Mouse (Mus musculus) neural tube, embryonic 11.5 days (tissue): ENCODE results near the gene Ctbs. TPM values are rescaled to one million over a fixed set of nuclear protein-coding genes. Genes with fewer than 3 reads are reported as not detected.
"Not testable (repeated sequence)": the region's sequence is repeated elsewhere in the genome, so short reads cannot be mapped to it uniquely, and the experiment has no call there.

ENCODE experiments used
- ATAC-seq: fragments of 200-750 bp; cut with Nextera tagmentation; 2 replicates; pipeline ENCODE4 v1.8.0; 2017; ENCODE audit warnings: moderate number of reproducible peaks, mild to moderate bottlenecking, moderate TSS enrichment, moderate library complexity; ENCODE audit not compliant: insufficient read depth, low FRiP score, low TSS enrichment
- DNase-seq: peaks from one replicate; pipeline ENCODE4 v3.0.0-alpha.2; 2015; ENCODE audit warnings: low spot score
- H3K27ac ChIP-seq: fragments of 300-500 bp; sonication (generic); 2 replicates; pipeline ENCODE4 v1.5.1; 2014; ENCODE audit warnings: low read depth, mild to moderate bottlenecking, low read length
- H3K27me3 ChIP-seq: fragments of 300-500 bp; sonication (generic); 2 replicates; pipeline ENCODE4 v1.6.1; 2014; ENCODE audit warnings: mild to moderate bottlenecking, low read length, mixed read lengths; ENCODE audit not compliant: control insufficient read depth, insufficient read depth
- H3K36me3 ChIP-seq: fragments of 300-500 bp; sonication (generic); 2 replicates; pipeline ENCODE4 v1.6.1; 2014; ENCODE audit warnings: mild to moderate bottlenecking, low read length, moderate library complexity, mixed read lengths; ENCODE audit not compliant: control insufficient read depth, insufficient read depth
- H3K4me1 ChIP-seq: fragments of 300-500 bp; sonication (generic); 2 replicates; pipeline ENCODE4 v1.6.1; 2014; ENCODE audit warnings: low read length, mixed read lengths; ENCODE audit not compliant: control insufficient read depth, insufficient read depth
- H3K4me2 ChIP-seq: fragments of 300-500 bp; sonication (generic); 2 replicates; pipeline ENCODE4 v1.6.1; 2014; ENCODE audit warnings: low read depth, mild to moderate bottlenecking, moderate library complexity
- H3K4me3 ChIP-seq: fragments of 300-500 bp; sonication (generic); 2 replicates; pipeline ENCODE4 v1.5.1; 2014; ENCODE audit warnings: low read depth, low read length
- H3K9ac ChIP-seq: fragments of 300-500 bp; sonication (generic); 2 replicates; pipeline ENCODE4 v1.6.1; 2014; ENCODE audit warnings: mild to moderate bottlenecking, low read length
- H3K9me3 ChIP-seq: fragments of 300-500 bp; sonication (generic); 2 replicates; pipeline ENCODE4 v1.6.1; 2016; ENCODE audit warnings: low read length; ENCODE audit not compliant: control insufficient read depth
- WGBS: fragments of 180-500 bp; shearing (Covaris S2); extraction: QIAGEN DNeasy Blood & Tissue Kit; methylation state at CpG from one replicate; pipeline ENCODE4 v1.1.7; 2014; 5-methylcytosine and 5-hydroxymethylcytosine counted together
- polyA plus RNA-seq: library from polyadenylated mRNA; unstranded; fragments of >200 nt; fragmentation: Nextera tagmentation; extraction: Ambion mirVana; gene quantifications from 2 replicates; pipeline ENCODE4 v1.2.1, GENCODE M21; 2014

The Ctbs gene
- polyA plus RNA-seq, 1 experiment from 2014 or later = 5.3 TPM

- no peaks in the 10 kb centered on the region for H3K27me3 ChIP-seq
- H3K4me3 ChIP-seq = no peak overlapping the region
- ATAC-seq (no peak), DNase-seq (no peak)
- H3K4me1 ChIP-seq = no peaks in the 10 kb centered on the region
- peaks cover 2% of the 10 kb centered on the region; the same call in 1 of the 2 replicates for H3K36me3 ChIP-seq
- H3K9ac ChIP-seq = no peak overlapping the region
- H3K4me2 ChIP-seq = no peak overlapping the region
- no peaks in the 10 kb centered on the region for H3K9me3 ChIP-seq
- WGBS = 83% methylated on average over 7 of the region's 7 CpGs
- H3K27ac ChIP-seq = no peak overlapping the region
These were observed 25.9 kb upstream of the Ctbs start for GRCm38 (mm10) chr3:146423710-146424109.

GRCm38 (mm10) chr3:146424306-146424900 lies 25.2 kb upstream of the Ctbs start:
- no peaks in the 10 kb centered on the region for H3K27me3 ChIP-seq
- no peak overlapping the region for H3K27ac ChIP-seq
- H3K4me3 ChIP-seq = no peak overlapping the region
- H3K36me3 ChIP-seq = peaks cover 2% of the 10 kb centered on the region; the same call in 1 of the 2 replicates
- 85% methylated on average over 7 of the region's 7 CpGs for WGBS
- H3K9me3 ChIP-seq = no peaks in the 10 kb centered on the region
- ATAC-seq (no peak), DNase-seq (no peak)
- no peak overlapping the region for H3K4me2 ChIP-seq
- no peaks in the 10 kb centered on the region for H3K4me1 ChIP-seq
- no peak overlapping the region for H3K9ac ChIP-seq

GRCm38 (mm10) chr3:146425902-146426301 lies 23.7 kb upstream of the Ctbs start:
- Histone ChIP-seq H3K27ac (no peak overlapping the region), H3K27me3 (no peaks in the 10 kb centered on the region), H3K4me1 (no peaks in the 10 kb centered on the region), H3K9me3 (no peaks in the 10 kb centered on the region), H3K4me3 (no peak overlapping the region), H3K9ac (no peak overlapping the region), H3K4me2 (no peak overlapping the region), H3K36me3 (peaks cover 4% of the 10 kb centered on the region; the same call in 1 of the 2 replicates)
- 79% methylated on average over 7 of the region's 7 CpGs for WGBS
- no peak for DNase-seq
- no peak for ATAC-seq

DNA sequence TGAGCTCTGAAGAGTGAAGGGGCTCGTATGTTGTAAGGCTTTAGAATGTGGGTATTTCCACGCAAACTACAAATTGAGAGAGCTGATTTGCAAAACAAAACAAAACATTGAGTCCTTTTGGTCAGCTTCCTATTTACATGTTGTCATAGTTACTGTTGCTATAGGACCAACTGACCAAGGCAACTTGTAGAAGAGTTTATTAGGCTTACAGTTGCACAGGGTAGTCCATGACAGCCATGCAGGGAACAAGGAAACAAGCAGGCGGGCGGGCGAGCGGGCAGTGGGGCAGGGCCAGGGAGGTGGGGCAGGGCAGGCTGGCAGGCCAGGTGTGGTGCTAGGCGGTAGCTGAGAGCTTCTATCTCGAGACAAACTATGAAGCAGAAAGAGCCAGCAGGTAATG lies 23.1 kb upstream of the Ctbs start:
- ATAC-seq = peak; percentile 35; the same call in 1 of the 2 replicates

GRCm38 (mm10) chr3:146433063-146433462 lies 16.5 kb upstream of the Ctbs start:
- 89% methylated on average over 11 of the region's 11 CpGs for WGBS
- ATAC-seq, DNase-seq: not testable (repeated sequence)

More for the DNA sequence above, 23.1 kb upstream of the Ctbs start:
- no peak overlapping the region for H3K4me2 ChIP-seq
- WGBS = 84% methylated on average over 8 of the region's 8 CpGs
- peaks cover 6% of the 10 kb centered on the region; the same call in 1 of the 2 replicates for H3K36me3 ChIP-seq
- no peak overlapping the region for H3K9ac ChIP-seq
- H3K9me3 ChIP-seq = no peaks in the 10 kb centered on the region
- no peak overlapping the region for H3K4me3 ChIP-seq
- no peak overlapping the region for H3K27ac ChIP-seq
- no peaks in the 10 kb centered on the region for H3K4me1 ChIP-seq
- no peak for DNase-seq
- no peaks in the 10 kb centered on the region for H3K27me3 ChIP-seq

GRCm38 (mm10) chr3:146433681-146434350 lies 15.8 kb upstream of the Ctbs start:
- Histone ChIP-seq H3K36me3 (peaks cover 8% of the 10 kb centered on the region; the same call in 1 of the 2 replicates), H3K27ac (no peak overlapping the region), H3K4me1 (no peaks in the 10 kb centered on the region), H3K9me3 (no peaks in the 10 kb centered on the region), H3K4me2 (no peak overlapping the region), H3K9ac (no peak overlapping the region), H3K4me3 (no peak overlapping the region), H3K27me3 (no peaks in the 10 kb centered on the region)
- no peak for ATAC-seq
- no peak for DNase-seq
- 91% methylated on average over 14 of the region's 14 CpGs for WGBS

More at GRCm38 (mm10) chr3:146433063-146433462, 16.5 kb upstream of the Ctbs start:
- not testable (repeated sequence) for H3K36me3 ChIP-seq, H3K9me3 ChIP-seq, H3K4me3 ChIP-seq, H3K9ac ChIP-seq, H3K27ac ChIP-seq, H3K4me2 ChIP-seq, H3K27me3 ChIP-seq, H3K4me1 ChIP-seq

- peaks cover 8% of the 10 kb centered on the region; the same call in 1 of the 2 replicates for H3K36me3 ChIP-seq
- H3K27ac ChIP-seq = no peak overlapping the region
- H3K4me1 ChIP-seq = no peaks in the 10 kb centered on the region
- ATAC-seq (no peak), DNase-seq (no peak)
- 92% methylated on average over 8 of the region's 8 CpGs for WGBS
- no peaks in the 10 kb centered on the region for H3K9me3 ChIP-seq
- H3K4me3 ChIP-seq = no peak overlapping the region
- no peaks in the 10 kb centered on the region for H3K27me3 ChIP-seq
- no peak overlapping the region for H3K9ac ChIP-seq
- H3K4me2 ChIP-seq = no peak overlapping the region
These were observed 14.9 kb upstream of the Ctbs start for GRCm38 (mm10) chr3:146434686-146435085.

- no peak overlapping the region for H3K27ac ChIP-seq
- H3K9me3 ChIP-seq = no peaks in the 10 kb centered on the region
- H3K4me3 ChIP-seq = no peak overlapping the region
- DNase-seq (no peak), ATAC-seq (no peak)
- 94% methylated on average over 11 of the region's 11 CpGs for WGBS
- peaks cover 8% of the 10 kb centered on the region; the same call in 1 of the 2 replicates for H3K36me3 ChIP-seq
- no peaks in the 10 kb centered on the region for H3K4me1 ChIP-seq
- H3K4me2 ChIP-seq = no peak overlapping the region
- no peak overlapping the region for H3K9ac ChIP-seq
- H3K27me3 ChIP-seq = no peaks in the 10 kb centered on the region
These were observed 14.1 kb upstream of the Ctbs start for GRCm38 (mm10) chr3:146435533-146435932.

DNA sequence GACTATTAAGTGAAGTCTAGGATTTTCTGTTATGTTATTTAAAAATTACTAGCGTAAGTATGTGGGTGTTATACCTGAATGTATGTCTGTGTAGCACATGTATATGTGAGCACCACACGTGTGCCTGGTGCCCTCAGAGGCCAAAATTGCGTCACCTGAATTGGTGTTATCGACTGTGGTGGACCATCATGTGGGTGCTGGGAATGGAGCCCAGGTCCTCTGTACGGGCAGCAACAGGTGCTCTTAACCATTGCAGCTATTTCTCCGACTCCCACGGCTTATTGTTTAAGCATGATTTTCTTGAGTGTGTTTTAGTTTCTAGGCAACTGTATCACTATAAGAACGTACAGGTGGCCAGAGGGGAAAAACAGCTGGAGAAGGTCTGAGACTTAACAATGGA lies 13.5 kb upstream of the Ctbs start:
- 91% methylated on average over 8 of the region's 8 CpGs for WGBS
- H3K27me3 ChIP-seq = no peaks in the 10 kb centered on the region

More for the DNA sequence above, 13.5 kb upstream of the Ctbs start:
- Histone ChIP-seq H3K36me3 (peaks cover 4% of the 10 kb centered on the region; the same call in 1 of the 2 replicates), H3K4me1 (no peaks in the 10 kb centered on the region), H3K9me3 (no peaks in the 10 kb centered on the region), H3K4me2 (no peak overlapping the region), H3K27ac (no peak overlapping the region), H3K9ac (no peak overlapping the region), H3K4me3 (no peak overlapping the region)
- ATAC-seq (no peak), DNase-seq (no peak)
